Mouse (Mus musculus) limb, embryonic 13.5 days (tissue): ENCODE measurements around the gene Abca4. TPM values are rescaled to one million over a fixed set of nuclear protein-coding genes. Genes with fewer than 3 reads are reported as not detected.
A peak's percentile ranks its signal among the peaks of the same experiment; 100 is the strongest.

ENCODE experiments used
- ATAC-seq: fragments of 200-750 bp; cut with Nextera tagmentation; 2 replicates; pipeline ENCODE4 v1.8.0; 2017; ENCODE audit warnings: low read depth, moderate number of reproducible peaks, moderate TSS enrichment; ENCODE audit not compliant: low FRiP score
- H3K27ac ChIP-seq: fragments of 300-500 bp; sonication (generic); 2 replicates; pipeline ENCODE4 v1.5.1; 2015; ENCODE audit warnings: inconsistent platforms, mild to moderate bottlenecking, moderate library complexity
- H3K27me3 ChIP-seq: fragments of 300-500 bp; sonication (generic); 2 replicates; pipeline ENCODE4 v1.6.1; 2015; ENCODE audit warnings: mild to moderate bottlenecking, inconsistent platforms
- H3K36me3 ChIP-seq: fragments of 300-500 bp; sonication (generic); 2 replicates; pipeline ENCODE4 v1.6.1; 2015; ENCODE audit warnings: inconsistent platforms, mild to moderate bottlenecking, moderate library complexity
- H3K4me1 ChIP-seq: fragments of 300-500 bp; sonication (generic); 2 replicates; pipeline ENCODE4 v1.6.1; 2015; ENCODE audit warnings: inconsistent platforms
- H3K4me2 ChIP-seq: fragments of 300-500 bp; sonication (generic); replicated peaks from 2 replicates; pipeline ENCODE4 v1.6.1; 2015; ENCODE audit warnings: inconsistent platforms, mild to moderate bottlenecking, moderate library complexity
- H3K4me3 ChIP-seq: fragments of 300-500 bp; sonication (generic); 2 replicates; pipeline ENCODE4 v1.5.1; 2015; ENCODE audit warnings: moderate library complexity, mild to moderate bottlenecking, inconsistent platforms
- H3K9ac ChIP-seq: fragments of 300-500 bp; sonication (generic); 2 replicates; pipeline ENCODE4 v1.6.1; 2015; ENCODE audit warnings: mild to moderate bottlenecking, inconsistent platforms
- H3K9me3 ChIP-seq: fragments of 300-500 bp; sonication (generic); 2 replicates; pipeline ENCODE4 v1.6.1; 2016; ENCODE audit warnings: inconsistent platforms
- WGBS: fragments of 180-500 bp; shearing (Covaris S2); methylation state at CpG from one replicate; pipeline ENCODE4 v1.1.7; 2015; 5-methylcytosine and 5-hydroxymethylcytosine counted together
- polyA plus RNA-seq: library from polyadenylated mRNA; unstranded; fragments of >200 nt; fragmentation: Nextera tagmentation; extraction: Ambion mirVana; gene quantifications from 2 replicates; pipeline ENCODE4 v1.2.1, GENCODE M21; 2015

The Abca4 gene
- polyA plus RNA-seq, 1 experiment from 2014 or later: 0.83 TPM

- WGBS: 78% methylated on average over 2 of the region's 2 CpGs
- Histone ChIP-seq H3K4me1 (peaks cover 21% of the 10 kb centered on the region), H3K4me2 (no peak overlapping the region), H3K9ac (no peak overlapping the region), H3K27ac (no peak overlapping the region), H3K9me3 (no peaks in the 10 kb centered on the region), H3K4me3 (no peak overlapping the region), H3K27me3 (no peaks in the 10 kb centered on the region), H3K36me3 (no peaks in the 10 kb centered on the region)
- ATAC-seq: no peak
These were observed 154.3 kb downstream of the Abca4 start for GRCm38 (mm10) chr3:122198532-122198931.

GRCm38 (mm10) chr3:122198966-122199381 lies 154.7 kb downstream of the Abca4 start:
- no peak overlapping the region for H3K4me2 ChIP-seq
- 70% methylated on average over 8 of the region's 8 CpGs for WGBS

GRCm38 (mm10) chr3:122199600-122199999 lies 155.4 kb downstream of the Abca4 start:
- H3K4me3 ChIP-seq: no peak overlapping the region
- no peaks in the 10 kb centered on the region for H3K27me3 ChIP-seq
- WGBS: 73% methylated on average over 4 of the region's 4 CpGs
- H3K9ac ChIP-seq: no peak overlapping the region
- no peak overlapping the region for H3K4me2 ChIP-seq
- ATAC-seq: no peak
- peaks cover 21% of the 10 kb centered on the region for H3K4me1 ChIP-seq
- H3K9me3 ChIP-seq: no peaks in the 10 kb centered on the region
- H3K27ac ChIP-seq: no peak overlapping the region
- H3K36me3 ChIP-seq: no peaks in the 10 kb centered on the region

More at GRCm38 (mm10) chr3:122198966-122199381, 154.7 kb downstream of the Abca4 start:
- Histone ChIP-seq H3K36me3 (no peaks in the 10 kb centered on the region), H3K27me3 (no peaks in the 10 kb centered on the region), H3K27ac (no peak overlapping the region), H3K9ac (no peak overlapping the region), H3K9me3 (no peaks in the 10 kb centered on the region), H3K4me3 (no peak overlapping the region), H3K4me1 (peaks cover 21% of the 10 kb centered on the region)
- ATAC-seq: no peak

GRCm38 (mm10) chr3:122200017-122200416 lies 155.8 kb downstream of the Abca4 start:
- Histone ChIP-seq H3K4me3 (no peak overlapping the region), H3K9me3 (no peaks in the 10 kb centered on the region), H3K36me3 (no peaks in the 10 kb centered on the region), H3K4me1 (peaks cover 21% of the 10 kb centered on the region), H3K4me2 (no peak overlapping the region), H3K27me3 (no peaks in the 10 kb centered on the region), H3K27ac (no peak overlapping the region), H3K9ac (no peak overlapping the region)
- ATAC-seq: no peak
- WGBS: 86% methylated on average over 5 of the region's 5 CpGs

- H3K27ac ChIP-seq: no peak overlapping the region
- no peaks in the 10 kb centered on the region for H3K27me3 ChIP-seq
- peaks cover 21% of the 10 kb centered on the region for H3K4me1 ChIP-seq
- no peak overlapping the region for H3K4me2 ChIP-seq
- no peaks in the 10 kb centered on the region for H3K36me3 ChIP-seq
- no peak overlapping the region for H3K4me3 ChIP-seq
- no peaks in the 10 kb centered on the region for H3K9me3 ChIP-seq
- no peak for ATAC-seq
- no peak overlapping the region for H3K9ac ChIP-seq
- 37% methylated on average over 5 of the region's 5 CpGs for WGBS
These were observed 156.2 kb downstream of the Abca4 start for GRCm38 (mm10) chr3:122200447-122200846.

GRCm38 (mm10) chr3:122202307-122202732 lies 158.1 kb downstream of the Abca4 start:
- Histone ChIP-seq H3K36me3 (no peaks in the 10 kb centered on the region), H3K27ac (0 out of 2 replicates have a peak overlapping the region, but pooled peaks have one; percentile 22)
- ATAC-seq: 0 out of 2 replicates have a peak, but pooled peaks have one; percentile 28

GRCm38 (mm10) chr3:122203675-122204329 lies 159.6 kb downstream of the Abca4 start:
- no peak for ATAC-seq
- no peaks in the 10 kb centered on the region for H3K9me3 ChIP-seq
- WGBS: 71% methylated on average over 9 of the region's 9 CpGs
- no peak overlapping the region for H3K9ac ChIP-seq
- H3K4me2 ChIP-seq: no peak overlapping the region
- H3K36me3 ChIP-seq: no peaks in the 10 kb centered on the region
- peaks cover 21% of the 10 kb centered on the region for H3K4me1 ChIP-seq
- H3K4me3 ChIP-seq: no peak overlapping the region
- no peak overlapping the region for H3K27ac ChIP-seq
- H3K27me3 ChIP-seq: no peaks in the 10 kb centered on the region

More at GRCm38 (mm10) chr3:122202307-122202732, 158.1 kb downstream of the Abca4 start:
- Histone ChIP-seq H3K4me3 (no peak overlapping the region), H3K27me3 (no peaks in the 10 kb centered on the region), H3K4me1 (peaks cover 21% of the 10 kb centered on the region), H3K4me2 (no peak overlapping the region), H3K9ac (no peak overlapping the region), H3K9me3 (no peaks in the 10 kb centered on the region)
- 28% methylated on average over 5 of the region's 5 CpGs for WGBS

- Histone ChIP-seq H3K36me3 (no peaks in the 10 kb centered on the region), H3K9ac (no peak overlapping the region), H3K27ac (no peak overlapping the region), H3K4me2 (no peak overlapping the region), H3K27me3 (no peaks in the 10 kb centered on the region), H3K4me3 (no peak overlapping the region), H3K4me1 (peaks cover 12% of the 10 kb centered on the region), H3K9me3 (no peaks in the 10 kb centered on the region)
- ATAC-seq: no peak
- WGBS: 87% methylated on average over 6 of the region's 6 CpGs
These were observed 161.5 kb downstream of the Abca4 start for GRCm38 (mm10) chr3:122205753-122206152.

- no peak overlapping the region for H3K4me3 ChIP-seq
- peaks cover 12% of the 10 kb centered on the region for H3K4me1 ChIP-seq
- H3K36me3 ChIP-seq: no peaks in the 10 kb centered on the region
- H3K9ac ChIP-seq: no peak overlapping the region
- no peaks in the 10 kb centered on the region for H3K9me3 ChIP-seq
- H3K27ac ChIP-seq: no peak overlapping the region
- 78% methylated on average over 8 of the region's 8 CpGs for WGBS
- no peaks in the 10 kb centered on the region for H3K27me3 ChIP-seq
- ATAC-seq: no peak
- H3K4me2 ChIP-seq: no peak overlapping the region
These were observed 162.2 kb downstream of the Abca4 start for GRCm38 (mm10) chr3:122206279-122207070.

- 93% methylated on average over 6 of the region's 6 CpGs for WGBS
- Histone ChIP-seq H3K9ac (no peak overlapping the region), H3K4me2 (no peak overlapping the region), H3K4me1 (peaks cover 1% of the 10 kb centered on the region), H3K36me3 (no peaks in the 10 kb centered on the region), H3K27ac (no peak overlapping the region), H3K9me3 (no peaks in the 10 kb centered on the region), H3K27me3 (no peaks in the 10 kb centered on the region), H3K4me3 (no peak overlapping the region)
- no peak for ATAC-seq
These were observed 163.5 kb downstream of the Abca4 start for GRCm38 (mm10) chr3:122207766-122208165.

GRCm38 (mm10) chr3:122208296-122209225 lies 164.3 kb downstream of the Abca4 start:
- Histone ChIP-seq H3K4me3 (no peak overlapping the region), H3K27ac (no peak overlapping the region), H3K9ac (no peak overlapping the region), H3K9me3 (no peaks in the 10 kb centered on the region), H3K36me3 (no peaks in the 10 kb centered on the region), H3K27me3 (no peaks in the 10 kb centered on the region), H3K4me2 (no peak overlapping the region), H3K4me1 (no peaks in the 10 kb centered on the region)
- WGBS: 82% methylated on average over 15 of the region's 15 CpGs
- no peak for ATAC-seq

GRCm38 (mm10) chr3:122209511-122209910 lies 165.3 kb downstream of the Abca4 start:
- no peaks in the 10 kb centered on the region for H3K27me3 ChIP-seq
- ATAC-seq: no peak
- H3K4me2 ChIP-seq: no peak overlapping the region
- H3K27ac ChIP-seq: no peak overlapping the region
- H3K9ac ChIP-seq: no peak overlapping the region
- 83% methylated on average over 11 of the region's 11 CpGs for WGBS
- H3K9me3 ChIP-seq: no peaks in the 10 kb centered on the region
- no peaks in the 10 kb centered on the region for H3K4me1 ChIP-seq
- H3K36me3 ChIP-seq: no peaks in the 10 kb centered on the region
- H3K4me3 ChIP-seq: no peak overlapping the region
